Mouse (Mus musculus) adrenal gland, postnatal 36 days (tissue): ENCODE measurements around the gene Lin37. TPM values are rescaled to one million over a fixed set of nuclear protein-coding genes. Genes with fewer than 3 reads are reported as not detected.
A peak's percentile ranks its signal among the peaks of the same experiment; 100 is the strongest.

Experiments used
- DNase-seq, 2 experiments: peaks; one replicate each; pipeline ENCODE4 v3.0.0; 2021; ENCODE audit warnings: mixed read lengths in 1 of 2
- total RNA-seq, 2 experiments: library from RNA; stranded (reverse); gene quantifications; 2 replicates each; pipeline ENCODE4 v1.2.3; 2021

The Lin37 gene
- total RNA-seq, 2 experiments from 2014 or later: 46.2 to 55.4 TPM

DNA sequence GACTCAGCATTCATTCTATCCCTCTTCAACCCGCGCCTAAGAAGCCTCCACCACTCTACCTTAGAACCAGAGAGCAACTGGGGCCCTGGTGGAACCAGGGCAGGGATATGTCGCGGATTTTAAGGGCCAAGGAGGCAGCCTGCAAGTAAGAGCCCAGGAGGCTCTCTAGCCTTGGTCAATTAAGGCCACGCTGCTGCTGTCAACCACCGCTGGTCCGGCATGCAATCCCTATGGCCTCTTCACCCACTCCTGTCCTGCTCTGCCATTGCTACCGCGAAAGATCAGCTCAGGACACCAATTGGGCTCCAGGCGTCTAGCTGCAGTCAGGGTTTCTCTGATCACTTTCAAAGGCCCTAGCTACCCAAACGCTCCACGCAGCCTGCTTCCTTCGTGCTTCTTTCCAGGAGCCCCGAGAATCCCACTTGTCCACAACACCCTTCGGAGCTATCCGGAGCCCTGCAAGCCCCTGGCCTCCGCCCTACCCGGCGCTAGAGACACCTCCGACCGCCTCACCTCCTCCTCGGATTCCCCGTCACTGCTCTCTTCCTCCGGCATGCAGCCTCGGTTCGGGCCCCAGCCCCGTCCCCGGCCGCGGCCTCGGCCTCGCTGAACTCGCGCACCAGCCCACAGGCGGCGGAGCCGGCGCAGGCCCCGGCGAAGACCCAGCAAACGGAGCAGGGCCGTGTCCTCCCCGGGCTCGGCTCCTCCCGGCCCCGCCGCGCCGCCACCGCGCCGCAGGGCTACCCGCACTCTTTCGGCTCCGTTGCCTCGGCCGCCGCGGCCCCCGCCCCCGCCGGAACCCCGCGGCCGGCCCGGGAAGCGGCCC is 28.4 kb upstream of the Lin37 start:
- DNase-seq: peak; percentile 41 to 58

DNA sequence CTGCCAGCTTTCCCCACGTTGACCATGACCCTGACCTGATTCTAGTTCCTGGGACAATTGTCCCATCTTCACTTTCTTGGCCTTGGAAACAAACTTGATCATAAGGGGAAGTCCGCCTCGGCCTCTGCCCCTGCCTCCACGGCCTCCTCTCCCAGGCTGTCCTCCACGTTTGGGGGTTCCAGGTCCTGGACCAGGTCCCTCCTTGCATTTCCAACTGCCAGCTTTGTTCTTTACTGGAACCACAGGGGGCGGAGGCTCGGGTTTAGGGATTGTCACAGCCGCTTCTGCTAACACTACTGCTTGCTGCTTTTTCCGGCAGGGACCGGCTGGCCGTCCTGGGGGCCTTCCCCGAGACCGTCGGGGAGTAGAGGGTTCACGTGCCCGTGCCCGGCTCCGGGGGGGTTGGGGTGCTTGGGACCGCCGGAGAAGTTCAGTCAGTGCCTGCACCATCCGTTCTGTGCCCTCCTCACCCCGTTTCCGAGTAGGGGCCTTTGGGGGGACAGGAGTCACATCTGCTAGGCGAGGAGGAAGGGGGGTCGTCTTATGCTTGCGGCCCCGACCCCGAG is 26.9 kb upstream of the Lin37 start:
- no peak for DNase-seq

DNA sequence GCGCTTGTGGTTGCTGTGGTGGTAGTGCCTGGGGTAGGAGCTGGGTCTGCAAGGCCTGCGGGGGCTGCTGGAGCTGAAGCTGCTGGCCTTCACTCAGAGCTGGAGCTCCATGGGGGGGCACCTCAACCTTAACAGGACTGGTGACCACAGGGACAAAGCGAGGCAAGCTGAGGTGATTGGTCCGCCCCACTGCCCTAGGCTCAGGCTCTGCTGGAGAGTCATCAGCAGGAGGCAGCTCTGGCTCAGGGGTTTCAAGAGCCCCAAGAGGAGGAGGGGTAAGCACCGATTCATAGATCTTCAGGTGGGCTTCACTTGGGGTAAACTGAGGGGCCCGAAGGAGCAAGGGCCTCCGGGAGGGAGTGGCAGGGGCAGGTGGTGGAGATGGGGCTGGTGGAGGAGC is 25.5 kb upstream of the Lin37 start:
- DNase-seq: no peak

DNA sequence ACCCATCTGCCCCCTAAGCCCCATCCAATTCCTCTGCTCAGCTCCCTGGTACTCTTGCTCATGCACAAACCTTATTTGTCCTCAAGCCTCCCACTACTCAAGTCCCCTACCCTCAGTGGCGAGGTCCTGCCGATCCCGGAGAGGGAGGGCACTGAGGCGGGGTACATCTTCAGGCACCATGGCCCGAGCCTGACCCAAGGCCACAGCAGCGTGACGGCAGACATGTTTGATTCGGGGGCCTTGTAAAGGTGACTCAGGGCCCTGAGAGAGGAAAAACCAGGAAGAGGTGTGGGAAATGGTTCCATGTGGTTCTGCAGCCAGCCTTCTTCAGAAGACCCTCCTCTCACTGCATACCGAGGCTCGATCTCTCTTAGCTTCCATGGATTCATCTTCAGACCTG is 24.7 kb upstream of the Lin37 start:
- DNase-seq: no peak

DNA sequence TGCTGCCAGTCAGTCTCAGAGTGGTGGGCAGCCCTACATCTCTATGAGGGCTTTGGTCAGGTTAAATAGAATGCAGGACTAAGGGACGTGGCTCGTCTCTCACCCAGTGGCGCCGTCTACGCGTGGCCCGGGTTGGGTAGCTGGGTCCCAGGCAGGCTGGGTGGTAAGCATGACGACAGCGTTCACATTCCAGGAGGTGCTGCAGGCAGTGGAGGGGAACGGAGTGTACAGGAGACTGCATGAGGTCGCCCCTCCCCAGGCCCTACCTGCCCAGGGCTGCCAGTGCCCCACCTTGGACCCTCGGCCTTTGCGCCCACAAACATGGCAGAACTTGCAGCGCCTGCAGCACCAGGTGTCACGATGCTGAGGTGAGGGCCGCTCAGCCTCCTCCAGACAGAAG is 21.9 kb upstream of the Lin37 start:
- no peak for DNase-seq

DNA sequence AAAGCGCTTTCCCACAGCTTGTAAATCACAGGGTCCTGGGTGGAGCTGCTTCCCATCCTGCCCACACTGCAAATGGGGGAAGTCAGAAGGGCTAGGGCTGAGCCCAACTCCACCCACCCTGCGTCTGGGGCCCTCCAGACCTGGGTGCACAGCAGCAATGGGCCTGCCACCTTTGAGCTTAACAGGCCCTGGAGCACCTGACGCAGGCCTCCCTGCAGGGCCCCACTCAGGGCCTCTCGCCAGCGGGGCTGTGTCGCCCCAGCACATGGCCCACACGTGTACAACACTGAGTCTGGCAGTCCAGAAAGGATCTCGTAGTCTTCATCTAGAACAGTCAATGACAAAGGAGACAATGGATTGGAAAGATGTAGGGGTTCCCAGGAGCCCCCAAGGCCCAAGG is 20.3 kb upstream of the Lin37 start:
- no peak for DNase-seq

DNA sequence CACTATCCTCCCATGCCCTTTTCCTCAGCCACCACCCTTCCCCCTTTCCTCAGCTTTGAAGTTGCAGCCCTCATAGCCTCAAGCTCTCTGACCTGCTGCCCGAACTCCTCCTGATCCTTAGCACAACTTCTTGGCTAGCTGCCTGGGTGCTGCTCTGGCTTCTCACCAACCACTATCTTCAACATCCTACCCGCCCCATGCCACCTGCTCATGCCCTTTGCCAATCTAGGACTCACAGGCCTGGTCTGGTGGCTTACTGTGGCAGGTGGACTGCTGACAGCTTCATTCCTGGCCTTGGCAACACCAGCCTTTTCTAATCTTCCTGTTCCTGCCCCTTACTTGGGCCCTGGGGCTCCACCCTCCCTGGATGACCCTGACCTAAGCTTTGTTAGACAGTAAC is 13.3 kb upstream of the Lin37 start:
- peak; percentile 67 to 75 for DNase-seq

DNA sequence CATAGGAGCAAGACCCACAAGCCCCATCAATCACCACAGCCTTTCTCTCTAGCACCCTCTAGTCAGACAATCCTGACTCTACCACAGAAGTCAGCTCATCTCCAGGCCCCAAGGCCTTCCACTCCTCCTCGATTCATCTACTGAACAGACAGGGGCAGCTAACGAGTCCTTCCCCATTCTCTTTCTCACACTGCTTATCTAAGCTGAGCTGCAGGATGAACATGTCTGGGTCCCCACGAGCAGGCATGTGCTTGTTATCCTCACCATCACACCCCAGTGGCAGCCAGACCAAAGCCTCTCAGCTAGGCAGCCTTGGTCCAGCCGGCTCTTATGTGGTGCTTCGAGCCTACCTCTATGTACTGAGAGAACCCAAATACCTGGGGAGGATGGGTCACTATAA is 12.8 kb upstream of the Lin37 start:
- no peak for DNase-seq

DNA sequence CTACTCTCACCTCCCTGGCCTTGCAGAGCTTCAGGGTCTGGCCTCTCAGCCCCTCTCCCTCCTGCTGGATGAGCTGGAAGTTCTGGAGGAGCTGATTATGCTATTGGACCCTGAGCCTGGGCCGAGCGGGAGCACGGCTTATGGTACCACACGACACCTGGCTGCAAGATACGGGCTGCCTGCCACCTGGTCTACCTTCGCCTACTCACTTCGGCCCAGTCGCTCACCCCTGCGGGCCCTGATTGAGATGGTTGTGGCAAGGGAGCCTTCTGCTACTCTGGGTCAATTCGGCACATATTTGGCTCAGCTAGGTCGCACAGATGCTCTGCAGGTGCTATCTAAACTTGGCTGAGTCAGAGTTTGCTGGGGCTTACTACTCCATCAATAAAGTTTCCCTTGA is 7.9 kb upstream of the Lin37 start:
- no peak for DNase-seq

DNA sequence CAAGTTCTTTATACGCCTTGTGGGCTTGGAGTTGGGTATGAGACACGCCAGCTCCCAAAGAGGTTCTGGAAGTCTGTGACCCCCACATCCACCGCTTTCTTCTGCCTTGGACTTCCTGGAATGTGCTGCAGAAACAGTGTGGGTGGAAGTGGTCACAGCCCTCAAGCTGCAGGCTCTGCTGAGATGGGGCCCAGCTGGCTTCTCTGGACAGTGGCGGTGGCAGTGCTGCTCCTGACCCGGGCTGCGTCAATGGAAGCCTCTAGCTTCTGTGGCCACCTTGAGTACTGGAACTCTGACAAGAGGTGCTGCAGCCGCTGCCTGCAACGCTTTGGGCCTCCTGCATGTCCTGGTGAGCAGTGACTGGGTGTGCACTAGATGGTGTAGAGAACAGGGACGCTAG is 6.4 kb upstream of the Lin37 start:
- DNase-seq: no peak

DNA sequence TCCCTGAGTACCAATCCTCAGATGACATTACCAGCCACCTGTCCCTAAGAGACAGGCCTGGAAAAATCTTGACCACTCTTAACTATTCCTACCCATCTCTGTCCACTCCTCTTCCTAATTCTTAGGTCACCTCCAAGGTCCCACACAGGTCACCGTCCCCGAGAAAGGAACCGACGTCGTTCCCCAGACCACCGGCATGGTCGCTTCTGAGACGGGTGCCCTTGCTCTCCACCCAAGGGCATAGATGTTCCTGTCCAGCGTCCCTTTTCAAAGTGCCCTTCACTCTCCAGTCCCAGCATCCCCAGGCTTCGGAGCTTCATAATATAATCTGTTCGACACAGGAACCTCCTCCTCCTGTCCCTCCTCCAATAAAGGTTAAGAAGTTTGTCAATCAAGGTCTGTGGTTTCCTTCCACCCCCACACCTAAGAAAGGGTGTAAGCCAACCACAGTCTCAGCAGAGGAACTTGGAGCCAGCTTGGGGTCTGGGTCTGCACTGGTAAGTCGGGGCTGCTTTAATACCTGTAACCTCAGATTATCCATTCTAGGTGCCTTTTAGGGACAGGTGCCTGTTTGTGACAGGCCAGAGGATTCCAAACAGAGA is 5.4 kb upstream of the Lin37 start, which contains the start of gene Igflr1:
TSS of gene Igflr1 (plus strand) at position 458 of the 602 bp plus-strand sequence.
- no peak for DNase-seq

DNA sequence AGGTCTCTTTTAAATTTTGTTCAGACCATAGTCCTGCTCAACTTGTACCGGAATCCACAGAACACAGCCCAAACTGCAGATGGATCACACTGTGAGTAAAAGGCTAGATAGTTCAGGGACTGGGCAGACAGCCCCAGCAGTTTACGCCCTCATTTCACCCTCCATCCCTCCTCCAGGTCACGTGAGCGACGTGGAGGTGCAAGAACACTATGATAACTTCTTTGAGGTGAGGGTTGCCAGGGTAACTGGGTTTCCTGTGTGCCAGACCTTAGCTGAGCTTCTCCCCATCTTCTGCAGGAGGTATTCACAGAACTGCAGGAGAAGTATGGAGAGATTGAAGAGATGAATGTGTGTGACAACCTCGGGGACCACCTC is 4.3 kb upstream of the Lin37 start:
- DNase-seq: no peak

DNA sequence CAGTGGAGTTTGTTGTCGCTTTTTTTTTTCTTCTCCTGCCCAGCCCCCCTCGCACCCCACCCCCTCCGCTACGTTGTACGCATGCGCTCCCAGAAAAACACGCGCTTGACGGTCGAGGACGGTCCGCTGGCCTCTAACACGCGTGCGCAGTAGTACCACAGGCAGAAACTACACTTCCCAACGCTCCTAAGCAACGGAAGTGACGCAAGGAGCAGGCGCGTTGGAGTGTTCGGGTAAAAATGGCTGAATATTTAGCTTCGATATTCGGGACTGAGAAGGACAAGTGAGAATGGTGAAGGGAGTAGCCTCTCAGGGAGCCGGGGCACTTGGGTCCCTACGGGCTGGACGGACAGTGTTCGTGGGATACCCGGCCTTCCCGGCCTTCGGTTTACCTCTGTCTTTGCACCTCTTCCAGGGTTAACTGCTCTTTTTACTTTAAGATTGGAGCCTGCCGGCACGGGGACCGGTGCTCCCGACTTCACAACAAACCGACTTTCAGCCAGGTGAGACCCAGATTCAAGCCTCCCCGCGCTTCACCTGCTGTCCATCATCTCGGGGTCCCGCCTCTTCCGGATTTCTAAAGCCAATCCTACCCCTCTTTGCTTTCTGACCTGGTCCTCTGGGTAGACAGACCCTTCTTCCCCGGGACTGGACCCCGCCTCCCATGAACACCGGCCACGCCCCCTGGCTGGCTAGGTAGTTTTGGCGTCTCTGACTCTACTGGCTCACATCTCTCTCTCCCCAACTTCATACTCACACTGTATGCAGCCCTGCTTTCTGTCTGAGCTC is 3.7 kb upstream of the Lin37 start, which contains the start of the genes U2af1l4, Gm49396 and Psenen:
TSS of gene U2af1l4 (plus strand) at position 185 of the 789 bp plus-strand sequence.
TSS of gene Gm49396 (plus strand) at position 228 of the 789 bp plus-strand sequence.
TSS of gene Psenen (minus strand) at position 511 of the 789 bp plus-strand sequence.
- peak; percentile 95 to 97 for DNase-seq

DNA sequence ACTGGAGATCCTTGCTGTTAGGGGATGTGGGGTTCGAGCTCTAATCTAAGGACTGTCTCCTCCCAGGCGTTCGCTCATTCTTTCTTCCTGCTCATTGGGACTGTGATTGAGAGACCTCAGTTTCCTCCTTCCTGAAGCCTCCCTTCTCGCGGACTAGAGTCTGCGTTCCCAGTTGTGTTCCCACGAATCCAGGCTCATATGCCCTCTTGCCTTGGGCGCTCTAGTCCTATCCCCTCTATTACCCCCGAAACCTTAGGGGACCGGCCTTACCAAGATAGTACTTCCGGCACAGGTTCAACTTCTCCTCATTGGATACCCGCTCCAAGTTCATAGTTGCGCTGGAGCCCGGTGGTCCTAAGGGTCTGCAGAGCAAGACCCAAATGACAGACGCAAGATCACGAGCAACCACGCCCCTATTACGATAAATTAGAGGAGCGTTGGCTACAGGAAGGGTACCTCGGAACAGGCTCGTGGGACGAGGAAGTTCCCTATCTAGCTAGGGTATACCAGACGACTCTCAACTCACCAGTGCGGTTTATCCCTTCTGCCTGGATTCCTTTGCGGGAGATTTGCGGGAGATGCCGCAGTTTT is 3.0 kb upstream of the Lin37 start:
- DNase-seq: no peak

DNA sequence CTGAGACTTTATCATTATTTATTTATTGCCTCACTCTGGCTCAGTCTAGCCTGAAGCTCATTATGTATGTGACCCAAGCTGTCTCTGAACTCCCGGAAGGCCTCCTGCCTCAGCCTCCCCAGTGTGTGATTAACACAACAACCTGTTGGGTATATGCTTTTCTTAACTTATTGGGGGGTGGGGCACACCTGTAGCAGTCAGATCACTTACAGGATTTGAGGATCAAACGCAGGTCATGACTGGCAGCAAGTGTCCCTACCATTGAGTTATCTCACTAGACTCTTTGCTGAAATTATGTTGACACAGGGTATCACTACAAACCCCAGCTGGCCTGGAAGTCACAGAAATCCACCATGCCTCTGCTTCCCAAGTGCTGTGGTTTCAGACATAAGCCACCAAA is 658 bp upstream of the Lin37 start:
- no peak for DNase-seq

DNA sequence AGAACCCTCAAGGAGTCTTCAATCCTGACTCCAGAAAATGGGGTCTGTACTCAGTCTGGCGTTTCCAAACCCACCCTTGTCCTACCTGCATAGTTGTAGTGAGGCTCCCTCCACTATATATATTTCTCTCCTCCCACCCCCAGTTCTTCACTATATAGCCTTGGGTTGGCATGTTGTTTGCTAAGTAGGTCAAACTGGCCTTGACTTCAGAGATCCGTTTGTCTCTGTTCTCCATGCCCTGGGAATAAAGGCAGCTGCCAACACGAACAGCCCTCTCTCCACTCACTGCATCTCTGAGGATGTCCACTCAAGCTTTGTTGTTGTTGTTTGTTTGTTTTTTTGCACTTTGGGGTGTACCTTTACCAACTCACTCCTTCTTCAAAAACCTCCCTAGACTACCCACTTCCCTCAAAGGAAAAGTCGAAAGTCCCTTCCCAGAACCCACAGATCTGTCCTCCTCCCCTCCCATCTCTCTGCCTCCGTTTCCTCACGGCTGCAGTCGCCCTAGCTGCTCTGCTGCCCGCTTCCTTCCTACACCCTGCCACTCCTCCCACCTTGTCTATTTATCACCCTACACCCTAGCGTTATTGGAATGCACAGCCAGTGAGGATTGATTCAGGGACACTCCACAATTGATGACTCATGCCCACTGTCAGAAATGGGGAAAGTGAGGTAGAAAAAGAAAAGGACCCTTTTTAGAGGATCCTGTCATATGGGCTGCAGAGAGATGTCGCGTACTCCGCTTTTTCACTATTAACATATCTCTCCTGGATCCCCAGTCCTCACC is 789 bp downstream of the Lin37 start:
- DNase-seq: no peak

DNA sequence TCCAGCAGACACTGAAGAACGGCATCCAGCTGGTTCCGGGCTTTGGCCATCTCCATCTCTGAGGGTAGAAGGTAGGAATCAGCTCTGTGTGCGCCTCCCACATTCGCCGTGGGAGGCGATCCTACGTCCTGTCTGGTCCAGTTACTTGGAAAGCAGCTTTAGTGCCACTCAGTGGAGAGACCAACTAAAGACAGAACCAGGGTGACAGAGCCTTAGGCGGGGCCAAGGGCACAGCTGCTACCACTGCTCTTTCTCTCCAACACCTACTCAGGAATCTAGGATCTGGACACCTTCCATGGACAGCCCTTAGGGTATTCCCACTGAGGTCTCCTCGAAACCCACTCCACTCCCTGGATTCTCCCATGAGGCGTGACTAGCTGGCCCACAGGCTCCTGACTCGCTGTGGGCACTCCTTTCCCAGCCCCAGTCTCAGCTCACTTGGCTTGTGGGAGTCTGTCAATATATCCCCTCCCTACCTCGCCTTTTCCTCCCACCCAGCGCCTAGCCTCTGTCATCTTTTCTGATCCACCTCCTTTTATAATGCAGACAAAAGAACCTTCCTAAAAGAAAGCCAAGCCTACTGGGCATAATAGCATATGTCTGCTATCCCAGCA is 1.6 kb downstream of the Lin37 start:
- DNase-seq: peak in 1 of 2 experiments; percentile 38

DNA sequence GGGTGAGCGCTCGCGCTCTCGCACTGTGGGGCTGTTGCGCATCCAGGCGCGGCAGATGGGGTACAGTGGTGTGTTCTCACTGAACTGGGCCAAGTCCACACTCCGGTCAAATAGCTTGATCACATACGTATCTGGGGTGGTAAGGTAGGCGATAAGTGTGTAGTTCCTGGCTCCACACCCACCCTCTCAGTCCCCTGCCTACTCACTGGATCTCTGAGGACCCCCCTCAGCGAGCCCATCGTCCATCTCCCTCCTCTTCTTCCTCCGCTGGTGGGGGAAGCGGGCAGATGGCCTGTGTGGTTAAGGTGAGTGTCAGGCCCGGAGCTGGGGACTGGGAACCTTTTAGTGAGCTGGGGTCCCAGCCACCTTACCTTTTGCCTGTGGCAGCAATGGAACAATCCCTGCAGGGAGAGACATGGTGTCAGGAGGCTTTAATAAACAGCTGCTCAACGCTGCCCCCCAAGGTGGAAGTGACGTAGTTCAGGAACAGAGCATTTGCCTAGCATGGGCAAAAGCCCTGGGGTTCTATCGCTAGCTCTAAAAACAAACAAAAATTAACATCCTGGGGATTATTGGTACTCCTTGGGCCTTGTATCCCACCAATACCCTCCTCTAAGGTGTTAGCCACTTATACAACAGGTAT is 2.6 kb downstream of the Lin37 start:
- no peak for DNase-seq

DNA sequence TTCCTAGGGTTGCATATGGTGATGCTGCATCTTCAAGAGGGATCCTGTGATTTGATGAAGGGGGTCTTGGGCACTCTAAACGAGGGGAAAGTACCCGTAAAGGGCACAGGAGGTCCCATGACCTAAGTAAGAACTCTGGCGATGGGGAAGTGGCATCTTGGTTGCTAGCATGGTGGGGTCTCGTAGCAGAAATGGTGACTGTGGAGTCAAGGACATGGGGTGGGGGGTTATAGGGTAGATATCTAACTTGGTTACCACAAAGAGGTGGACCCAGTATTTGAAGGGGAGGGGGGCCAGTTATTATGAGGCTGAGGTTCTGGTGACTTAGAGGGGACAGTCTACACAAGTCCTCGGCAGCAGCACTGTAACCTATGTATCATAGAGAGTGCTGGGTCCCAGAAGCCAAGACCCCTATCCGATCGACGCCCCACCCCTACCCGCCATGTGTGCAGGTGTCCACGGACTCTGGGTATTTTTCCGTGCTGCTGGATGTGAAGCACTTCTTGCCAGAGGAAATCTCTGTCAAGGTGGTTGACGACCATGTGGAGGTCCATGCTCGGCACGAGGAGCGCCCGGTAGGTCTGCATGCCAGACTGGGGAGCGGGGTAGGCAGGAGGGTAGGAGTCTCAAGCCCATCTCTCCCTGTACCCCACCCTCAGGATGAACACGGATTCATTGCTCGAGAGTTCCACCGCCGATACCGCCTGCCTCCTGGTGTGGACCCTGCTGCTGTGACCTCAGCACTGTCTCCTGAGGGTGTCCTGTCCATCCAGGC is 5.6 kb downstream of the Lin37 start:
- DNase-seq: no peak
